Mouse (Mus musculus) right cerebral cortex, postnatal 4 days (tissue): Measurements from ENCODE around the gene Kitl.

Experiments used
- DNase-seq: peaks from one replicate; pipeline ENCODE4 v3.0.0-alpha.2; 2022

The Kitl gene

GRCm38 (mm10) chr10:100015370-100016325, at the start of gene Kitl:
TSS of gene Kitl (plus strand) at chr10:100015630.
- DNase-seq: peak; percentile 67

DNA sequence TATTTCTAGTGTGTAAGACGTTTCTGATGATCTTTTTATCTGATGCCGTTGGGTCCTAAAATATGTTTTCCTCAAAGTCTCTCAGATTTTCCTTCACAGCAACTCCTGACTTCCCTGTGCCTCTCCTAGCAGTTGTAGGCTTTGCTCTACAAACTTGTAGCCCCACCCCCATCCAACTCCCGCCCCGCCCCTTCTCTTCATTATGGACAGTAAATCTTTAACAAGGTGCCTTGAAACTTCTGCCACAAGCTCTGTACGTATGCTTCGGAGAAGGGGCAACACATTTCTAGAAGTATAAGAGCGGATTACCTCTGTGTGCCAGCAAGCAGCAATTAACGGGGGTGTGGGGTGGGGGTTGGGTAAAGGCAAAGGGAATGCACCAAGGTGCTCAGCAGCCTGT, 42.6 kb upstream of the Kitl start:
- no peak for DNase-seq

DNA sequence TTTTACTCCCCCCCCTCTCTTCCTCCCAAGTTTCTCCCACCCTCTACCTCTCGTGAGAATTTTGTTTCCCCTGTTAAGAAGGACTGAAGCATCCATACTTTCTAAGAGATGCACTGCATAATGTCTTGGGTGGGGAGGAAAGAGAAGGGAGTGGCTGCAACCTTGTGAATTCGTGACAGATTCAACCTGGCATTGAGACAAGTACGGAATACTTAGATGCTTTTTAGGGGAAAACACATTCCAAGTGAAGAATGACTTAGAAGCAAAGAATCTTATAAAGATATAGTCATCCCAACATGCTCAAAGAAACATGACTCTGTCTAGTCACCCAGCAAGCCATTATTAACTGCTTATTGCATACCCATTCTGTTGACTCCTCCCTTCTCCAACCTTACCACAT, 35.3 kb upstream of the Kitl start:
- DNase-seq: no peak

DNA sequence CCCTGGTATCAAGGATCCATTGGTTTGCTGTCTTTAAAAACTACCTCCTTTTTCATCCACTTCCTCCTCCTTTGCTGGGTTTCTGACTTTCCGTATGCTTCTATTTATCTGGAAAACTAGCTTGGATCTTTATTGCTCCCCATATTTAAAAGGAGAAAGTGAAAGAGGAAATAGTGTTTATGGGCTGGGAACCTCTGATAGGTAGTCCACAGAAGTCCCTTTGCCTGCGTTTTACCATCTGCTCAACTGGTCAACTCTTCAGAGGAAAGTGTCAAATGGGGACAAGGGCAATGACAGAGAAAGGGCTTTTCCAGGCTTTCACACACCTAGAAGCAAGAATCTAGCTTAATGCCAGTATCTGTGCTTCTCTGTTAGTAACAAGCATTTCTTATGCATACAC, 34.5 kb upstream of the Kitl start:
- DNase-seq: no peak

DNA sequence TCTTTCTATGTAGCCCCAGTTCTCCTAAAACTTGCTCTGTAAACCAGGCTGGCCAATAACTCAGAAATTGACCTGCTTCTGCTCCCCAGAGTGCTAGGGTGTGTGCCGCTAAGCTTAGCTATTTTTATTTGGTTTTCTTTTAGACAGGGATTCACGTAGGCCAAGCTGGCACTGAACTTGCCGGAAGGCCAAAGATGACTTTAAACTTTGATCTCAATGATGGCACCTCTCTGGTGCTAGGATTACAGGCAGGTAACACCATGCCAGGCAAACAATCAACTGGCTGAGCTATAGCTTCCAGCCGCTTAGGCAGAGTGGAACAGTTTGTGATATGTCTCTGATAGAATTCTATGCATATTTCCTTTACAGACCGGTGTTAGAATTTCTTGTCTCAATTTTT, 33.5 kb upstream of the Kitl start:
- no peak for DNase-seq

GRCm38 (mm10) chr10:99986745-99987144, 28.7 kb upstream of the Kitl start:
- no peak for DNase-seq

GRCm38 (mm10) chr10:99989758-99990157, 25.7 kb upstream of the Kitl start:
- DNase-seq: no peak

DNA sequence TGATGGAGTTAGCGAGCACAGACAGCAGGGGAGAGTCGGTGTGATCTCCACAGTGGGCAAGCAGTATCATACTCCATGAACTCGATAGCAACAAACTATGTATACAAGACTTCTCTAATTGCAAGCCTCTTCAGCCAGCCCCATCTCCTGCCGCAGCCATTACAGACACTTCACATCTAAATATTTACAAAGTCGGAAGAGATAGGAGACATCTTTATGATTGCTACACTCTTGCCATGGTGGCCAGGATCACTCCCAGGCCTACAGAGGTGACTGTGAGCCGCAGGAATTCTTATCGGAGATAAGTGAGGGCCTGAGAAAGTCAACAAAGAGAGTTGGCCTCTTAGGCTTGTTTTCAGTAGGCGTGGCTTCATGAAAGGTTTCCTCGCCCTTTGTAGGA, 23.3 kb upstream of the Kitl start:
- DNase-seq: no peak

DNA sequence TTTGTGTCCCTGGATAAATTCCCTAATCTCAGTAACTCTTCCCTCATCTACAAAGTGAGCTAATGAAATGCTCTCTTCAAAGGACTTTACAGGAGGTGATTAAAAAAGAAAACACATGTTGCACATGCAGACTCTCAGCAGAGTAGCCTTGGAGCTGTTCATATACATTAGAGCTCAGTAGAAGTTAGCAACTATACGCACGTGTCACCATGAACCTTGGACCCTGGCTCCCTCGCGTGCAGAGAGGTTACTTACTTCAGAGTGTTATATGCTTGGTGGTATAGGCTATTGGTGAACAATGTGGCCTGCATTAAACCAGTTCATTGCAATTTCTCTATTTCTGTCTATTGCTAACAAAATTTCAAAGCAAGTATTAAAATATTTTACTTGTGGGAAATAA, 14.0 kb upstream of the Kitl start:
- no peak for DNase-seq

DNA sequence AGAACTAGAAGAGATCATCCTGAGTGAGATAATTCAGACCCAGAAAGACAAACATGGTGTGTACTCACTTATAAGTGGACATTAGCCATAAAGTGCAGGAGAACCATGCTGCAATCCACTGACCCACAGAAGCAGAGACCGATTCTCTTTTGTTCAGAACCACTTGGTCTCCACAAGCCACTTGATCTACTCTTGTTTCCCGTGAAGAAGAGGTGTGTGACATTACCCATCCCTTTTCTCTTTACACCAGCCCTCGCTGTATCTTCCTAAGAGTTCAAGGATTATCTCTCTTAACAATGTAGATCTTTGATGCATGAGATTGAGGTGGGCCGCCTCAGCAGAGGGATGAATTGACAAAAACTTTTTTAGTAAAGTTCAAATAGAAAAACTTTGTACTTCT, 11.6 kb upstream of the Kitl start:
- DNase-seq: no peak

DNA sequence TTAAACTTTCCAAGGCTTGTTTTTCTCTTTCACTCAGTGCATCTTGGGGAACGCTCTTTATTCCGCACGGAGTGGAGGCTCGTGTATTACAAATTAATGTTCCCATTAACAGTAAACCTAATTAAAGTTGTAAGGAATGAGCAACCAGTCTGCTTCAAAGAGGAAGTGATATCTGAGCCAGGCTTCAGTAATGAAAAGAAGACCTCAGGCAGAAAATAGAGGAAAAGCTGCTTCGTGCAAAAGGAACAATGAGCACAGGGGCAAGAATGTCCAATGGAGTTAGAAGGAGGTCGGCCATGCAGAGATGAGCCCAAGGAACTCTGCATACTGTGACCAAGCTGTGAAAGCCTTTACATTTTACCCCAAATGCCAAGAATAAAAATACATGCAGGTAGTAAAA, 5.7 kb upstream of the Kitl start:
- DNase-seq: no peak

DNA sequence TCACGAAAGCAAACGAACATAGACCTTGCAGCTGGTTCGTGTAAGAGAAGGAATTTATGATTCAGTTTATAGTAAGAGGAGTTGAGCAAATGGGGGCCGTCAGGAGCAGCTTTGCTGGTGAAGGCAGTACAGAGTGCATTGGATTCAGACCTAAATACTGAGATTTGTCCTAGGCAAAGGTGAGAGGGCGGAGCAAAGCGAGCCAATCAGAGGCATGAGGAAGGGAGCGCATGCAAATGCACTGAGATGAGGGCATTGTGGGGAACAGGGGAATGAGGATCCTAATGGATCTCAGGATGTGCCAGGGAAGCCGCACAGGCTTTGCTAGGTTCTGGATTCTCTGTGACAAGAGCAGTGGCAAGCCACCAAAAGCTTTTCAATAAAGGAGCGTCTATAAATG, 5.1 kb upstream of the Kitl start:
- no peak for DNase-seq

DNA sequence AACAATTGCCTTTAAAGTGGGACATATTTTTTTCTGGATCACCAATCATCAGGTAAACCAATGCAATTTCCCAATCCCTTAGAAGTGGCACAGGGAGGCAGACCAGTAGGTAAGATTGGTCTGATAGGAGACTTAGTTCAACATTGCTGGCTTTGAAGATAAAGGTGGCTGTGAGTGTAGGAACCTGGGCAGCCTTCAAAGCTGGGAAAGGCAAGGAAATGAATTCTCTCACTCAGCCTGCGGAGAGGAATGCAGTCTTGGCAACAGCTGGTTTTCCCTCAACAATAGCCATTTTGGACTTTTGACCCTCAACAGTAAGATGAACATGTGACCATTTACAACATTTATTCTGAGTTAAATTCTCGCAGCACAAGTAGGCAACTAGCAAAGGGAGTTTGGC, 1.3 kb upstream of the Kitl start:
- DNase-seq: no peak

DNA sequence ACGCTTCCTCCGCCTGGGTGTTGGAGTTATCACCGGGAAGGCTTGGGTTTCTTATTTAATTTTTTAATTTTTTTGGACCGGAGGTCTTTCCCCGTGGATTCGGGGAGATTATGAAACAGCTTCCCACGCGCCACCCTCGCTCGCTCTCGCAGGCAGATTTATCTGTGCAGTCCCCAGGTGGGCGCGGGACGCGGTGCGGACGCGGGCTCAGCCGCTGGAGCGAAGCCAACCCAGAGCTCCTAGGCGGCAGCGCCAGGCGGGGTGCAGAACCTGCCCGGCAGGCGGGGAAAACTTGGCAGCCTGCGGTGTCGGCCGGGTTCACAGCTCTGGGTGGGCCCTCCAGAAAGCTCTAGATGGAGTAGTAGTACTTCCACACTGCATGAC, 888 bp downstream of the Kitl start:
- peak; percentile 59 for DNase-seq

DNA sequence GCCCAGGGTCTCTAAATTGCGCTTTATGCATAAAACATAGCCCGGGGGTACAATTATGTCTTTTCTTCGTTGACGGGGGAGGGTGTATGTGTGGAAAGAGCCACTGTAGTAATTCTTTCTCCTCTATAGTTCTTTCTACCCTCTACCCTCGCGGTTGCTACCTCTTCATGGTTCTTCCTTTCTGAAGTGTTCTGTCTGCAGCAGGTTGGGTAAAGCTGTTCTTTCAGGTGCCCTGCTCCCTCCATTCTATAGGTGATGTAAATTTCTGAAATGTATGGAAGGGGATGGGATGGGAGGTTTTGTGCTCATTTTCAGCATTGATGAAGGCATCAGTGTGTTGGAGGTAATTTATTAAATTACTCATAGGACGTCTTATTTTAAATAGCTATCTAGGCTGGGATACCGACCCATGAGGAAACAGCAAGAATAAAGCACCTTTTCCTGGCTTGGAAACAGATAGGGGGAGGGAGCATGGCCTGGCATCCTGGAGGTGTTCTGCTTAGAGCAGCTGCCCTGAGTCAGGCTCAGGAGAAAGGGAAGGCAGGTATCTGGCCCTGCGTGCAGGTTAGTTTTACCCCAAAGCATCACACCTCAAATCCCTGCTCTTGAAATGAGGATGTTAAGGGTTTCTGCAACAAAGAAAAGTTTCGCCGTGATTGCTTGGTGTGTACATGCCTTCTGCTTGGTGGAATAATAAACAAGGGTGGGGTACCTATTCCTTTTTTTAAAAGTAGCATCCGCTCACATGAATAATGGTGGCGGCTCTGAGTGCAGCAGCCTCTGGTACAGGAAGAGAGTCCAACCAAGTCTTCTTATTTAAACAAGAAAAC, 1.7 kb downstream of the Kitl start:
- no peak for DNase-seq

GRCm38 (mm10) chr10:100017771-100018070, 2.3 kb downstream of the Kitl start:
- DNase-seq: no peak

GRCm38 (mm10) chr10:100018493-100018892, 3.1 kb downstream of the Kitl start:
- no peak for DNase-seq

DNA sequence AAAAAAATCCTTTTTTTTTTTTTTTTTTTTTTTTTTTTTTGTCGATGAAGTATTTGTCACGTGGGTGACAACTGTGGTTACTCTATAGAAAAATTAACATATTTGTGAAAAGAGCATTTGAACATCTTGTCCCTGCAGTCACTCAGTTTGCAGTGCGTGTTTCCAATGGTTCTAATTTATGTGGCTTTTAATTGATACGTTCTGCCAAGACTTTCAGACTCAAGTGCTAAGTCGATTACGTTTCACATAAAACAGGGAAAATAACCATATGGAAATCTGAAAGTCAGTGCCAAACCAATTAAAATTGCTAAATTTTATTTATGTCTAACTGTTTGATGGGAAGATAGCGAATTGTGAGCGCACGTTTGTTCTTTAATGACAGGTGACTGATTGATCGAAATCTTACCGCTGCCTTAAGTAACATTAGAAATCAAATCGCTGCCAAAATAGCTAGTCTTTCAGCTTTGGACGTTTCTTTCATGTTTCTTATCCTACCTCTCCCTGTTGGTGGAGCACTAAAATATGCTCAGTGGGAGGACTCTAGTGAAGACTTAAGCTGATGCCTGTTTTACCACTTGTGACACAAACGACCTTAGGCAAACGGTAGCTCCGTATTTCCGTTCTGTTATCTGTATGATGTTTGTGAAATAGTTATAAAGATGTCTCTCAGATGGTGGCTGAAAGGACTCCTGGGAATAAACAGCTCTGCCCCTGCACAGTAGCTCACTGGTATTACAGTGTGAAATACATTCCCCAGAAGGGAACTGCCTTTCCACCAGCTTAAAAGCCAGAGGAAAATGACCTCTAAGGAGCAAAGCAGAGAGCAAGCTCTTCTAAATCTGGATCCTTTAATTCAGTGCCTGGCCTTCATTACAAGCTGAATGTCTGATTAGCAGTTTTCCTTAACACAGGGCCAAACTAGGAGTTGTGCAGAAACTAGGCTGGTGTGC, 4.1 kb downstream of the Kitl start:
- DNase-seq: no peak

DNA sequence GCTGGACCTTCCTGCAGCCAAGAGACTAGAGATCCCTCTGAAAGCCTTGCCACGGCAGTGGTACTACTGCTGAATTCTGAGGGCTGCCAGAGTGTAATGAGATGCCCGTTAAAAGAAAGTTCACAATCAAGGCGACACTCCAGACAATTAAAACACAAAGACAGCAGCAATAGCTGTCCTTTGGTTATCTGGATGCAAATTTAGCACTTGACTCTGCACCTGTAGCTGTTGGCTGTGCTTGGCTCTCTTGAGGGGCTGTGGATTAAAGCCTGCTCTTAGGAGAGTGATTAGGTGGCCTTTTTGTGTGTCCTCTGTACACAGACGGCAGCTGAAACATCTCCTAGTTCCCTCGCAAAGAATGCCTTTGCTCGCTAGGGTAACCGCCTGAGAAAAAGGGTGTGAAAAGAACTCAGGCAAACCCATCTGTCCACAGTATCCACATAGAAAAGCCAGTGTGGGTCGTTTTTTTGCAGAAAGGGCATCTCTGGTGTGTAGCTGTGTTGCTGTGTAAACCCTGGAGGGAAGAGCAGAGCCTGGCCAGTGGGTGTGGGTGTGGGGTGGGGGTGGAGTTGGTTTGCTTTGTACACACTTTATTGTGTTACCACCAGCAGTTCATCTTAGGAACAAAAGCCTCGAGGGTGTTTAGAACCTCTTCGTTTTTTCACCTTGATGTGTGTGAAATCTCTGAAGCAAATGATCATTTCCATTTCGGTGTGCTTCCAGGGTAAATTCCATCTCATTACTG, 6.8 kb downstream of the Kitl start:
- no peak for DNase-seq

DNA sequence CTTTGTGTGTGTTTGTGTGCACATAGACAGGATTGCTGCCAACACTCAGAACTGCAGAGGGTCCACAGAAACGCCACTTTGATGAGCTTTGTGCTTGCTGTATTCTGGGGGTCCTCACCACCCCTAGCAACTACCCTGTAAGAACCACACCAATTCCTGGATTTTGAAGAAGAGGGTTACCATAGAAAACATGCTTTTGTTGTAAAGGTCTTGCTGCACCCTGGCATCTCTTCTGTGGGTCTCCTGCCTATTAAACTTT, 7.3 kb downstream of the Kitl start:
- DNase-seq: no peak

DNA sequence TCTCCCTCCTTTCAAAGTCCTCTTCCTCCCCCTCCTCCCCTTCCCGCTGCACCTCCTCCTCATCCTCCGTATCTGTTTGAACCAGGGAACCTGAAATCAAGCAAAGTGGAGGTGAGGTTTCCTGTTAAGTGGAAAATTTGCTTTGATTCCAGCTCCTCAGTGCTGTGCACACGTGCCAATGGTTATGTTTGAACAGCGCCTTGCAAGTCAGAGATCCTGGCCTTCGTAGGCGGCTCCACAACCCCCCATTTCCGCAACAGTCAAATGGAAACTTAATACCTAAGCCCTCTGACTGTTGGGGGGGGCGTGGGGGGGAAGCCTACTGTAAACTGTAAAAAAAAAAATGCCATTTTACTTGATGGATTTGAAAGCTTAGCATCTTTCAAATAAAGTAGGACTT, 10.2 kb downstream of the Kitl start:
- no peak for DNase-seq

DNA sequence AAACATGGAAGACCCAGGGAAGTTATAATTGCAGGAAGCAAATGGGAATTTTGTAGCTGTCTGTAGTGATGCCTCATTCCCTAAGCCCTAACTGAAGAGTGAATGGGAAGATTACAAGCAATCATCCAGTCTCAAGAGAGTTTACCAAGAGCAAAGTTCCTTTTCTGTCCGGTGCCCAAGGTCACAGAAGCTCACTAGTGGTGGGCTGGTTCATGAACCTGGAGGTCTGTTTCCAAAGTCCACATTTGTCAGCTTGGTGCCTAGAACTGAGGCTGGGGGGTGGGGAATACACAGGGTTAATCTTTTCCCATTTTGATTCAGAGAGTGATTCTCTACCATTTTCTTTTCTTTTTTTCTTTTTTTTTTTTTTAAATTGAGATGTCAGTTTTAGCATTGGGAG, 11.3 kb downstream of the Kitl start:
- no peak for DNase-seq

DNA sequence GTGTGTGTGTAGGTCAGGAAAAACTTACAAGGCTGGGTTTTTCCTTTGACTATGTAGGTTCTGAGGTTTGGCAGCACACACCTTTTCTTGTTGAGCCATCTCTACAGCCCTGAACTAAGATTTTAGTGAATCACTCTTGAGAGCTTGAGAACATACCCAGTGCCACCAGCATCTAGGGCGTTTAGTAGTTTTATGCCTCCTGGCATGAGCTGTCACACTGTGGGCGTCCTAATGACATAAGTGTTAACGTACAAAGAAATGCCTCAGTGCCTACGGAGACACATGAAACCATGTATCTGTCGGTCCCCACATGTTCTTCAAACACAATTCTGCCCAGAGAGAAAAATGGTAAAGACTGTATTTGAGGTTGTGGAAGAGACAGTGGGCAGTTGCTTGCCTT, 15.0 kb downstream of the Kitl start:
- DNase-seq: no peak
